ENCODE assay signal across 29 mouse cellular contexts in the genomic region with DNA sequence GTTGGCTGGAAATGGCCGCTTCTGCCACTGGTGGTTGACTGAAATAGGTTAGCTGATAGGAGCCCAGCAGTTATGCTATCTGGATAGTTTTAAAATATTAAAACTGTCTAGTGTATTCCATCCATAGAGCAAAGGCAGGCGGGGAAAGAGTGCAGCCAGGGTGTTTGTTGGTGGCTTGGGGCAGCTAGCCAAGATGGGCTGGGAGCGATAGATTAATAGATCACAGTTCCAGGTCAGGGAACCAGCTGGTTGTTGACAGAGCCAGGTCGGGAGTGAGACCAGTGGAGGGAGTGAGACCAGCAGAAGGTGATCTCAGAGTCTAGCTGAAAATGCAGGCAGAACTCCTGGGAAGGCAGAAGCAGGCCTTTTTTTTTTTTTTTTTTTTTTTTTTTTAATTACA. TPM values are rescaled to one million over a fixed set of nuclear protein-coding genes. Genes with fewer than 3 reads are reported as not detected.
A peak's percentile ranks its signal among the peaks of the same experiment; 100 is the strongest.
DNase-seq lines count a peak whose midpoint lies in the region; TF ChIP-seq lines count a peak whose summit lies in the region.
"Had no signal": no experiment of that assay in that cellular context is flagged by ENCODE, and none has a peak within 500 bp of the region (broad histone marks: within the 10 kb centered on the region; RNA-seq: fewer than 3 reads in every experiment).

No protein-coding gene starts in this region.

- no peaks in the 10 kb centered on the region for H3K27me3 ChIP-seq in kidney, adult 2 months (replicated peaks; ENCODE audit: control insufficient read depth, insufficient read depth, low read length)

- 46% methylated on average over 4 of the region's 4 CpGs for WGBS in kidney, adult 2 months

- H3K4me3 ChIP-seq in kidney, adult 2 months (ENCODE audit: insufficient read depth, low read depth, low read length), result no peak overlapping the region
- H3K4me3 ChIP-seq: embryonic facial prominence, embryonic 12.5 days; forebrain, embryonic 13.5 days; hindbrain, embryonic 10.5 days; limb, embryonic 13.5 days; megakaryocyte, embryonic 14.5 days had no signal

- no peaks in the 10 kb centered on the region for H3K36me3 ChIP-seq in kidney, adult 2 months (ENCODE audit: control insufficient read depth, insufficient read depth, low read length)
- H3K36me3 ChIP-seq: embryonic facial prominence, embryonic 12.5 days; hindbrain, embryonic 10.5 days; limb, embryonic 13.5 days had no signal

- peak; percentile 34 for DNase-seq in adrenal gland, postnatal 10 days
- DNase-seq in adrenal gland, postnatal 25 days, result no peak
- peak; percentile 13 for DNase-seq in kidney, adult 2 months
- DNase-seq in kidney, adult 11 months, result no peak
- DNase-seq in ovary, adult 18-20 months (ENCODE audit: low spot score), result peak; percentile 16
- no peak for DNase-seq in ovary, postnatal 14 days (ENCODE audit: low spot score)
- DNase-seq in retina, postnatal 1 day, result no peak
- no peak for DNase-seq in layer of hippocampus, adult 9-10 months (ENCODE audit: low spot score)
- DNase-seq: cerebellum, adult 8-10 months; layer of hippocampus, postnatal 36 days; lung, adult 2 months; midbrain, embryonic 14.5 days; thymus, postnatal 14 days had no signal

- TF ChIP-seq POLR2A in kidney, adult 2 months (IDR thresholded peaks at IDR 0.05; ENCODE audit: low read depth, low read length), result no peak

- no peak for TF ChIP-seq CTCF in kidney, adult 2 months (conservative IDR thresholded peaks at IDR 0.05; ENCODE audit: insufficient read depth, insufficient read length, low read depth, low read length)

- H3K27ac ChIP-seq in kidney, adult 2 months (ENCODE audit: insufficient read depth, low read depth, low read length), result no peak overlapping the region
- H3K27ac ChIP-seq: embryonic facial prominence, embryonic 12.5 days; forebrain, embryonic 13.5 days; hindbrain, embryonic 10.5 days; hindbrain, postnatal 0 days; limb, embryonic 13.5 days had no signal

- H3K4me1 ChIP-seq in kidney, adult 2 months (ENCODE audit: control insufficient read depth, insufficient read depth, low read length), result no peaks in the 10 kb centered on the region
- H3K4me1 ChIP-seq: embryonic facial prominence, embryonic 12.5 days; forebrain, embryonic 13.5 days; hindbrain, embryonic 10.5 days; limb, embryonic 13.5 days had no signal

RNA-seq across cellular contexts. Expression of a gene that starts 13.4 kb away (rescaled TPM):
- total RNA-seq in adrenal gland, postnatal 10 days (2021), result under 1 TPM in 1 of 2 experiments, not detected in 1; 0.12 TPM
- not detected in 2 replicates for total RNA-seq in adrenal gland, postnatal 25 days (2021)
- not detected in 2 replicates for polyA plus RNA-seq in kidney, adult 2 months (2012; rRNA removed)
- total RNA-seq: gastrocnemius, adult 8-10 months; granulocyte monocyte progenitor cell, adult 5-6 weeks; hindbrain, postnatal 0 days; layer of hippocampus, adult 18-20 months; layer of hippocampus, postnatal 36 days; left cerebral cortex, postnatal 10 days had no signal
- polyA plus RNA-seq: embryonic facial prominence, embryonic 12.5 days; forebrain, embryonic 13.5 days; frontal cortex, adult 2 months; heart, embryonic 11.5 days; heart, postnatal 0 days; hindbrain, embryonic 10.5 days; hindbrain, postnatal 0 days; intestine, embryonic 16.5 days; kidney, embryonic 16.5 days; limb, embryonic 13.5 days; lung, adult 2 months; midbrain, embryonic 14.5 days; neural tube, embryonic 11.5 days had no signal

RNA-seq across cellular contexts. Expression of a gene that starts 16.9 kb away (rescaled TPM):
- total RNA-seq in adrenal gland, postnatal 10 days (2021), result 10 to 100 TPM; 61.5 to 67.2 TPM
- total RNA-seq in adrenal gland, postnatal 25 days (2021), result 95.7 and 112 TPM in 2 replicates
- polyA plus RNA-seq in kidney, adult 2 months (2012; rRNA removed), result 69.9 and 73.3 TPM in 2 replicates

Comparison
In these comparisons a context has a peak if more than half of its experiments do, and no peak if none do; other contexts are left out.
1. DNase-seq: peak in adrenal gland, postnatal 10 days (single experiment), kidney, adult 2 months (single experiment) and ovary, adult 18-20 months (single experiment); none in adrenal gland, postnatal 25 days (single experiment), kidney, adult 11 months (single experiment), ovary, postnatal 14 days (single experiment), retina, postnatal 1 day (single experiment) and layer of hippocampus, adult 9-10 months (single experiment).